Mouse (Mus musculus): ENCODE results near the gene Ednrb. TPM values are rescaled to one million over a fixed set of nuclear protein-coding genes. Genes with fewer than 3 reads are reported as not detected.
"Not testable (repeated sequence)": the region's sequence is repeated elsewhere in the genome, so short reads cannot be mapped to it uniquely, and the experiment has no call there.

Ednrb gene
- total RNA-seq, 4 experiments from 2014 or later = 12.3 to 15.2 (median 14.0) TPM

- no peak for DNase-seq (ENCODE audit: low spot score)
Measured at GRCm38 (mm10) chr14:103822590-103822989, 21.6 kb downstream of the Ednrb start.

GRCm38 (mm10) chr14:103816637-103817308 lies 27.4 kb downstream of the Ednrb start:
- peak; percentile 75 for DNase-seq (ENCODE audit: low spot score)

- peak; percentile 86 for DNase-seq (ENCODE audit: low spot score)
Measured at GRCm38 (mm10) chr14:103815542-103815941, 28.7 kb downstream of the Ednrb start.

GRCm38 (mm10) chr14:103814015-103814691 lies 30.0 kb downstream of the Ednrb start:
- no peak for DNase-seq (ENCODE audit: low spot score)

- peak; percentile 47 for DNase-seq (ENCODE audit: low spot score)
Measured at GRCm38 (mm10) chr14:103813246-103813645, 31.0 kb downstream of the Ednrb start.

- DNase-seq (ENCODE audit: low spot score) = no peak
Measured at GRCm38 (mm10) chr14:103811291-103811690, 32.9 kb downstream of the Ednrb start.

- no peak for DNase-seq (ENCODE audit: low spot score)
Measured at GRCm38 (mm10) chr14:103803907-103804659, 40.1 kb downstream of the Ednrb start.

- DNase-seq (ENCODE audit: low spot score) = no peak
Measured at GRCm38 (mm10) chr14:103797123-103797522, 47.1 kb downstream of the Ednrb start.

GRCm38 (mm10) chr14:103795591-103795990 lies 48.6 kb downstream of the Ednrb start:
- DNase-seq (ENCODE audit: low spot score) = no peak

GRCm38 (mm10) chr14:103793409-103793808 lies 50.8 kb downstream of the Ednrb start:
- DNase-seq (ENCODE audit: low spot score) = no peak

- no peak for DNase-seq (ENCODE audit: low spot score)
Measured at GRCm38 (mm10) chr14:103792726-103793125, 51.5 kb downstream of the Ednrb start.

- DNase-seq (ENCODE audit: low spot score) = no peak
Measured at GRCm38 (mm10) chr14:103787547-103787946, 56.7 kb downstream of the Ednrb start.

- DNase-seq (ENCODE audit: low spot score) = peak; percentile 64
Measured at GRCm38 (mm10) chr14:103785096-103785965, 58.9 kb downstream of the Ednrb start.

GRCm38 (mm10) chr14:103780336-103780735 lies 63.9 kb downstream of the Ednrb start:
- not testable (repeated sequence) for DNase-seq (ENCODE audit: low spot score)

GRCm38 (mm10) chr14:103779276-103779675 lies 64.9 kb downstream of the Ednrb start:
- DNase-seq (ENCODE audit: low spot score) = no peak

- no peak for DNase-seq (ENCODE audit: low spot score)
Measured at GRCm38 (mm10) chr14:103778533-103779151, 65.6 kb downstream of the Ednrb start.

GRCm38 (mm10) chr14:103778009-103778431 lies 66.2 kb downstream of the Ednrb start:
- DNase-seq (ENCODE audit: low spot score) = no peak

GRCm38 (mm10) chr14:103777386-103777785 lies 66.8 kb downstream of the Ednrb start:
- DNase-seq (ENCODE audit: low spot score) = no peak

GRCm38 (mm10) chr14:103769319-103770245 lies 74.6 kb downstream of the Ednrb start:
- DNase-seq (ENCODE audit: low spot score) = no peak

GRCm38 (mm10) chr14:103767488-103767887 lies 76.7 kb downstream of the Ednrb start:
- DNase-seq (ENCODE audit: low spot score) = no peak

Data from heart, adult 8-10 months (tissue).